Mouse (Mus musculus) embryo, embryonic 10 days (tissue): ENCODE data around the gene Hcls1.

ENCODE experiments used
- DNase-seq: peaks from one replicate; pipeline ENCODE4 v3.0.0-alpha.2; 2015; ENCODE audit warnings: low spot score

Hcls1 gene

DNA sequence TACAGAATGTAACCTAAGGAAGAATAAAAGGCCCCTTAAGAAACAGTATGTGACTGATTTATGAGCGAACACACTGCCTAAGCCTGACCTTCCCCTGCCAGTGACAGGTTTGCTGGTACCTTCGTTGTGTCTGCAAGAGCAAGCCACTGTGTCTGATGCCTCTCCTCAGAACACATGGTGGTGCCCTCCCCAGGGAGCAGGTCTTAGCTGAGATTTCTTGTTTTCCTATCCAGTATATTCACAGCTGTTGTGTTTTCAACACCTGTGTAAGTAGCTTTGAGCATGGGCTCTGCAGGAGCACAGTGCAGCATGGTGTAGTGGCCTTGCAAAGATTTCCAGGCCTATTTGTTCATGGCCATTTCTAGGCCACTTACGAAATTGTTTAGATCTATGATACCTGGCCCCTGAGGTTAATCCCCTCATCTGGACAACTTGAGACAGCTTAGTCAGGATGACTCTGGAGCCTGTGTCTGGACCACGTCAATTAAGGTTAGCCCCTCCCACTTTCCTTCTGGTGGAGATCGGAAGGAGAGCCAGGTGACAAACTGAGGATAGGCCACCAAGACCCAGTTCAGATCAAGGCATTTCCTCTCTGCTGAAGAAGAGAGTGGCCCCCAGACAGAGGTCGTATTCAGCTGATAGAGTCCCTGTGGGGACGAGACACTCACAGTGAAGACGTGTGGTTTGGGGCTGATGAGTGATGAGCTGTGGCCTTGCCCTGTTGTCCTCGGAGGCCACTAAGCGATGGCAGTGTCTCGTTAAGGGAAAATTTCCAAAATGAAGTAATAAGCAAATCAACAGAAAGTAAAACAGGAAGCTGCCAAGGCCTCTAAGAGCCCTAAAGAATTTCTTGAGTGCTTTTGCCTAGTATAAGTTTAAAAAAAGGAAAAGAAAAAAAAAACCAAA lies 4.3 kb upstream of the Hcls1 start:
- no peak for DNase-seq

DNA sequence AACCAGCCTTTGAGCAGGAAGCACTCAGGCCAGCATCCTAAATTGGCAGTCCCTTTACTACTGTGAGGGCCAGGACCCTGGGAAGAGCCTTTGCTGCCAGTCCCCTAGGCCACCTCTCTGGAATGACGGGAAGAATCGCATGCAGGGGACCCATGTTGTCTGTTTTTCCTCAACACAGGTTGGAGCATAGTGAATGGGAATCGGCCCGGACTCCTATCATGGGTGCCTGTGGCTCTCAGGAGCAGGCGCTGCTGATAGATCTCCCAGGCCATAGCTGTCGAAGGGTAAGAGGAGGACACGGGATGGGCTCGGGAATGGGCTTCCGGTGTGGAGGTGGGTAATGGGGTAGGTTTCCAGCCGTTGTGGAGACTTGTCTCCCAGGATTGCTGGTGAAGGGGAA lies 3.4 kb upstream of the Hcls1 start:
- no peak for DNase-seq

DNA sequence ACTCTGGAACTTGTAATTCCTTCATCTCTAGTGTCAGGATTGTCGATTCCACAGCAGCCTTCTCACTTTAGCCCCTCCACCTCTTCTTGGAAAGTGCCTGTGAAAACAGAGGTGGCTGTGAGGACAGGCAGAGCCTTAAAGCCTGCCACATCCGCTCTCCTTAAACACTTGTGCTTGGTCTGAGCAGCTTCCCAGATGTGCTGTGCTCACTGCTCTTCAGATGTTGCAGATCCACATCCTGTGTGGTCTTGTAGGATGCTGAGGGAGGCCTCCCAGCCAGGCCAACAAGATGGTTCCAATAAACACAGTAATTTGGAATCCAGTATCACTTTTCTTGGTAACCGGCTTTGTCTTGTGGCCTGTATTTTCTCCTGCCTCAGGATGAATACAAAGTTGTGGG lies 2.8 kb upstream of the Hcls1 start:
- DNase-seq, result no peak

- DNase-seq, result no peak
Measured at GRCm38 (mm10) chr16:36932546-36932945, 2.2 kb upstream of the Hcls1 start.

DNA sequence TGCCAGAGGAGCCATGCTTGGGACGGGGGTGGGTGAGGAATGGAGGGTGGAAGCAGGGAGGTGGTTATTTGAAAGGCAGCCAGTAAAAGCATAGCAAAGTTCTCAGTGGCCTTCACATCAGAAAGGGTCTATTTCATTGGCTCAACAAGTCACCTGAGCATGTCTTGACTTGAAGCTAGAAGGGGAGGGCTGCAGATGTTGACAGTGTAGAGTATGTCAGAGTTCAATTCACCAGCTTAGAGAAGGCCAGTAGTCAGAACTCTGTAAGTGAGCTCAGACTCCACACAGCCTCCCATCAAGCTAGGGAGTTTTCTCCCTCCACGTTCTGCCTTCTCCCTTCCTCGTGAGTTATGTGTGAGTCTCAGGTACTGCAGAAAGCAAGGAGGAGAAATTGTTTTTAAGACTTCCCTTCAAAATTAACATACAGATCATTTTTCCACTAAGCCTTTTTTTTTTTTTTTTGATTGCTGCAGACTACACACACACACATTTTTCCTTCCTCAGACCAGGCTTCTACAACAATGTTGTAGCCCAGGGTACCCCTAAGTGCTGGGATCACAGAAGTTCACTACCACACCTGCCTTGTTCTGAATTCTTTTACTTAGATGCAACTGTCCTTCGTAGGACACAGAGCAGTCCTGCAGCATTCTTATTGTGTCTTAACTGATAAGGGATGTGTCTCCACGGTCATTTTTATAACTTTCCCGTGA lies 497 bp upstream of the Hcls1 start:
- DNase-seq, result no peak

DNA sequence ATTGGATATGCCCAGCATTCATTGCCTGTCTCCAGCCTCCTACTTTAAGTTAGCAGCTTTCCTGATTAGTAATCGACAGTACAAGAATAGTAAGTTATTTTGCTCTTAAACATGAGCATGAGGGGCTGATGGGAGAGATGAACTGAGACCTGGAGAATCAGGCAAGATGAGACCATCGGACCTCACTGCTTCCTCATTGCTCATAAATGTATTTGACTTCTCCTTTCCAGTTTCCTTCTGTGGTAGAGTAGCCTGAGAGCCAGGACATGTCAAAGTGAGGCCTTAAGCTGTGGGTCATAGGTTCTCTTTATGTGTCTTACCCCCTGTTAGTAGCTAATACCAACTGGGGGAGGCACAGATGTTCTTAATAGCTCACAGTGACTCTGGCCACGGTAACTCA lies 1.0 kb downstream of the Hcls1 start:
- no peak for DNase-seq

- no peak for DNase-seq
Measured at GRCm38 (mm10) chr16:36941137-36941727, 6.4 kb downstream of the Hcls1 start.

- DNase-seq, result no peak
Measured at GRCm38 (mm10) chr16:36941895-36942294, 7.1 kb downstream of the Hcls1 start.

DNA sequence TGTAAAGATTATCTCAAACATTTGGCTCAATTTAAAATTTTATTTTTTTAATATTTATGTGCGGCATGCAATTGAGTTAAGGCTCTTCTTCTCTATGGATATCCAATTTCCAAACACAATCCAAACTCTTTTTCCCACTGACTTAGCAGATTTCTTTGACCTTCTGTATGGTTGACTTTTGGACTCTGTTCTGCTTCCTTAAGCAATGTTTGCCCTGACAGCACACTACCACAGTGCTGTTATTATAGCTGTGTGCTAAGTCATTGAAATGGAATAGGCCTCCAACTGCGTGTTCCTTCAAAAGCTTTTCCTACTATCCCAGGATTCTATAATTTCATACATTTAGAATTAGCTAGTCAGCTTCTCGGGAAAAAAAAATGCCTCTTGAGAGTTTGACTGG lies 8.8 kb downstream of the Hcls1 start:
- DNase-seq, result no peak

DNA sequence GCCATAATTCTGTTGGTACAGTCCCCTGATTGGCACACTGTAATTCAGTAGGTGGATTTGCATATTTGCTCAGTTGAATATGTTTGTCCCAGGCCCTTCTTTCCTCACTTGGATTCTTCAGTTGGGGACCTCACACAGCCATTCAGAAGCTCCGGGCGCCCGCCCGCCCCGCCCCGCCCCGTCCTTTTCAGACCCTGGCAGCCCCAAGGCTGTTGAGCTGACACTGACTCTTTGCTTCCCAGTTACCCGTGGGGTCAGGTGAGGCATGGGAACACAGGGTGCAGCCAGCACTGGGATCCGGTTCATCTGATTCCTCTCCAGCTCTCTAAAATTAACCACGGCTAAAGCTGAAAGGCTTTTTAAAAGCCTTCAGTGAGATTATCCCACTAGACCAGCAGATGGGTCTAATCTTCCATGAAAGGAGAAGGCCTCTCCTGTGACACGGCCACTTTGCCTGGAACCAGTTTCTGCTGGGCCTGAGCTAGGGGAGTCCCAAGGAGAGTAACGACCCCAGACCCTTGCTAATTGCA lies 10.2 kb downstream of the Hcls1 start:
- no peak for DNase-seq

DNA sequence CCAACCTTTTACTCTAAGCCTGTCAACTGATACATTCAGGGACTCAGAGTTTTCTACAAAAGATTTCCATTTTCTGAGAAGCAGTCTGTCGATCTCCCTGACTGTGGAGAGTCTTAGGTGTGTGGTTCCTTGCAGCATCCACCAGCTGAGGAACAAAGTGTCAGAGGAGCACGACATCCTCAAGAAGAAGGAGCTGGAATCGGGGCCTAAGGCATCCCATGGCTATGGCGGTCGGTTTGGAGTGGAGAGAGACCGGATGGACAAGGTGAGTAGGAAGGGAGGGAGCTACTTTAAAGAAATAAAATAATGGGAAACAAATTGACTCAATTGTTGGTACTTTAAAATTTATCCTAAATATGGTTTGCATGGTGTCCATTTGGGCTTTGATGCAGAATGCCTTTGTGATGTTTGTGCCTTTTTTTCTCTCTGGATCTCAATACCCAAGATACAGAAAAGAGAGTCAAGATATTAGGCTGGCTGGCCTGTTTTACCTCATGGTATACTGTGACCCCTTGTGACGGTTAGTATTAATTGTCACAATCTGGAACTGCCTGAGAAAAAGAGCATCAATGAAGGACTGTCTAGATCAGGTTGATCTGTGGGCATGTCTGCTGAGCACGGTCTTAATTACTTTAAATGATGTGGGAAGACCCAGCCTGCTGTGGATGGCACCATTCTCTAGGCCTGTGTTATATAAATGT lies 11.8 kb downstream of the Hcls1 start:
- no peak for DNase-seq

DNA sequence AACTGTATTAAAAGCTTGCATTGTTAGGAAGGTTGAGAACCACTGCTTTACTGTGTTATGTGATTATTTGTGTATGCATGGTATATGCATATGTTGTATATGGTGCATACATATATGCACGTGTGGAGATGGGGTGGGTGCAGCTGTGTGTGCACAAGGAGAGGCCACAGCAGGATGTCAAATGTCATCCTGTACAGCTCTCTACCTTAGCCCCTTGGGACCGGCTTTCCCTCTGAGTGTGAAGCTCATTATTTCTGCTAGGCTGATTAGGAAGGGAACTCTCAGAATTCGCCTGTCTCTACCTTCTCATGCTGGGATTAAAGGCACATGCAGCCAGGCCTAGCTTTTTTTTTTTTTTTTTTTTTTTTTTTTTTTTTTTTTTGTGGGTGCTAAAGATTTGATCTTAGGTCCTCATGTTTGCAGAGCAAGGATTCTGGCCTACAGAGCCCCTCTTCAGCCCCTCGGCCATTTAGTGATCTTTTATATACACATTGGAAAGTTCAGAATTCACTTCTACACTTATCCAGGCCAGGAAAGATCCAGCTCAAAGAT lies 12.9 kb downstream of the Hcls1 start:
- DNase-seq, result no peak

DNA sequence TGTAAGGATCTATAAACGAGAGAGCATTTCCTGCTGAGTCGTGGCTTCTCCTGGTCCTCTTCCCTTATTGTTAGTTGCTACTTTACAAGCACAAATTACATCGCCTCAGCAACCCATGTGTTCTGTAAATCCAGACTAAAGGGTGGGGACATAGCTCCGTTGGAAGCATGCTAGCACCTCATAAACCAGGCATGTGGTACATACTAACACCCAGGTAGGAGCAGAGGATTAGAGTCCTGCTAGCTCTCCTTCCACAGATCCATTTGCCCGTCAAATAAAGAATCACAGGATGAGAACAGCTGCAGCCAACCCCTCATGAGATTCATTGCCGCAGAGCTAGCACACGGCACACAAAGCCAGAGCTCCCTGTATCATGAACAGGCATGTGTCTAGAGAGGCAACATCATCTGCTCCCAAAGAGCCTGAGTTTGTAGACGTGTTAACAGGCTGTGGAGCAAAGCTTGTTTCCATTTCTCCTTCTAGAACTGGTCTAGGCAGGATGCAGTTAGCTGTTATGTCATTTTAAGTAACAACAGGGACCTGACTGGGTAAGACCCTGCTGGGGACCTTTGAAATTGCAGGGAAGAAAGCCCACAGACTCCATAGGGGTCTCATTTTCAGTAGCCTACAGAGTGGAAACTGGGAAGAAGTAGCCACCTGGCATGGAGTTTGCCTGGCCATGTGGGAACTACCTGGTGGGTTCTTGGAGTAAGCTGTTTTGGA lies 15.0 kb downstream of the Hcls1 start:
- no peak for DNase-seq

GRCm38 (mm10) chr16:36951029-36951428 lies 16.2 kb downstream of the Hcls1 start:
- no peak for DNase-seq

- DNase-seq, result no peak
Measured at GRCm38 (mm10) chr16:36955106-36955505, 20.3 kb downstream of the Hcls1 start.

GRCm38 (mm10) chr16:36963415-36963814 lies 28.6 kb downstream of the Hcls1 start:
- no peak for DNase-seq

DNA sequence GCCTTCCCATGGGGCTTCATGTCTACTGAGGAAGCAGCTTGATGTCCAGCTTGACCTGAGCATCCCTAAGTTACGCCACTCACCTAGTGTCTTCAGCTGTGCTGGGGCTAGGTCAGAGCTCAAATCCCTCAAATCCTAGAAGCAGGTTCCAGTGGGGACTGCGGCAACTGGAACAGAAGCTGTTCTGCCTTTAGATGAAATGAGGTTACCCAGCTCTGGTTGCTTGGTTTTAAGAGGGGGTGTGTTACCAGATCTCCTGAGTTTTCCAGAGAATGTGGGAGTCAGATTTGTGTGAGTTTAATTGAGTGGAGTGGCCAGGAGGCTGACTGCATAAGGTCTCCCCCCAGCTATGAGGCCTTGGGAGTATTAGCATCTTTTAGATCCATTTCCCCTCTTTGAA lies 44.3 kb downstream of the Hcls1 start:
- peak; percentile 1 for DNase-seq

- peak; percentile 3 for DNase-seq
Measured at GRCm38 (mm10) chr16:36983796-36984195, 49.0 kb downstream of the Hcls1 start.

- DNase-seq, result no peak
Measured at GRCm38 (mm10) chr16:36985636-36986042, 50.9 kb downstream of the Hcls1 start.

DNA sequence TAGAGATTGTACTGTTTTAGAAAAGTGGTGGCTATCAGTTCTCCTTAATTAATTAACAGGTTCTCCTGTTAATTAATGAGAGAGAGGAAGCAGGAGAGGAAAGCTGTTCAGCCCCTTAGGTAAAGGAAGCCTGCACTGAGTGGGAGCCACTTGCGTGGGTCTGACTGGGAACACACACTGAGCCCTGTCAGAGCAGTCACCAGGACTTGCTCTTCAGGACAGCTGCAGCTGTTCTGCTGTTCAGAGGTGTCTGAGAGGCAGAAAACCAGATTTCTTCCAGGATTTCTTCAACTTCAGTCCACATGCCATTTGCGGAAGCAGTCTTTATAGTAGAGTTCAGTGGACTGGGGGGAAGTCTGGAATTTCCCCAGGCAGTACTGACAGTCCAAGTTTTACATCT lies 52.6 kb downstream of the Hcls1 start:
- no peak for DNase-seq

GRCm38 (mm10) chr16:36988066-36988465 lies 53.3 kb downstream of the Hcls1 start:
- no peak for DNase-seq
